Mouse (Mus musculus): Measurements from ENCODE around the gene Rpl10l. TPM values are rescaled to one million over a fixed set of nuclear protein-coding genes. Genes with fewer than 3 reads are reported as not detected.

Gene Rpl10l
- not detected in 2 replicates for polyA plus RNA-seq (2015; fragmentation: Nextera tagmentation; extraction: Ambion mirVana)

- Histone ChIP-seq H3K4me1 (replicated peaks; ENCODE audit: control insufficient read depth, insufficient read depth, low read length) (no peaks in the 10 kb centered on the region), H3K9me3 (ENCODE audit: control insufficient read depth, low read length) (no peaks in the 10 kb centered on the region), H3K27ac (ENCODE audit: low read length) (no peak within 1 kb of the TSS), H3K4me2 (ENCODE audit: low read length) (no peak within 1 kb of the TSS), H3K4me3 (replicated peaks; ENCODE audit: low read length) (no peak within 1 kb of the TSS), H3K9ac (replicated peaks; ENCODE audit: low read depth, low read length) (no peak within 1 kb of the TSS), H3K36me3 (ENCODE audit: control insufficient read depth, insufficient read depth) (no peaks in the 10 kb centered on the region), H3K27me3 (replicated peaks; ENCODE audit: control insufficient read depth, insufficient read depth, low read length) (no peaks in the 10 kb centered on the region)
- 98% methylated on average over 44 of the region's 44 CpGs for WGBS
- ATAC-seq: no peak
Measured at GRCm38 (mm10) chr12:66283991-66284622, at the start of gene Rpl10l. Gene Rpl10l, minus strand, starts transcription at chr12:66284401.

GRCm38 (mm10) chr12:66275890-66276289, 8.3 kb downstream of the Rpl10l start:
- Histone ChIP-seq H3K27ac (ENCODE audit: low read length) (no peak overlapping the region), H3K9ac (replicated peaks; ENCODE audit: low read depth, low read length) (no peak overlapping the region), H3K36me3 (ENCODE audit: control insufficient read depth, insufficient read depth) (no peaks in the 10 kb centered on the region), H3K27me3 (replicated peaks; ENCODE audit: control insufficient read depth, insufficient read depth, low read length) (no peaks in the 10 kb centered on the region), H3K4me3 (replicated peaks; ENCODE audit: low read length) (no peak overlapping the region), H3K9me3 (ENCODE audit: control insufficient read depth, low read length) (no peaks in the 10 kb centered on the region), H3K4me2 (ENCODE audit: low read length) (no peak overlapping the region), H3K4me1 (replicated peaks; ENCODE audit: control insufficient read depth, insufficient read depth, low read length) (no peaks in the 10 kb centered on the region)
- ATAC-seq: no peak
- 86% methylated on average over 3 of the region's 3 CpGs for WGBS

- Histone ChIP-seq H3K27ac (ENCODE audit: low read length) (no peak overlapping the region), H3K36me3 (ENCODE audit: control insufficient read depth, insufficient read depth) (no peaks in the 10 kb centered on the region), H3K9me3 (ENCODE audit: control insufficient read depth, low read length) (no peaks in the 10 kb centered on the region), H3K27me3 (replicated peaks; ENCODE audit: control insufficient read depth, insufficient read depth, low read length) (no peaks in the 10 kb centered on the region), H3K4me3 (replicated peaks; ENCODE audit: low read length) (no peak overlapping the region), H3K9ac (replicated peaks; ENCODE audit: low read depth, low read length) (no peak overlapping the region), H3K4me2 (ENCODE audit: low read length) (no peak overlapping the region), H3K4me1 (replicated peaks; ENCODE audit: control insufficient read depth, insufficient read depth, low read length) (no peaks in the 10 kb centered on the region)
- peak; percentile 36; the same call in 1 of the 2 replicates for ATAC-seq
- WGBS: 31% methylated on average over 6 of the region's 6 CpGs
Measured at GRCm38 (mm10) chr12:66245461-66246099, 38.6 kb downstream of the Rpl10l start.

GRCm38 (mm10) chr12:66234158-66234557, 50.0 kb downstream of the Rpl10l start:
- no peak overlapping the region for H3K4me3 ChIP-seq (replicated peaks; ENCODE audit: low read length)
- H3K9me3 ChIP-seq (ENCODE audit: control insufficient read depth, low read length): no peaks in the 10 kb centered on the region
- no peaks in the 10 kb centered on the region for H3K4me1 ChIP-seq (replicated peaks; ENCODE audit: control insufficient read depth, insufficient read depth, low read length)
- no peak for ATAC-seq
- no peak overlapping the region for H3K9ac ChIP-seq (replicated peaks; ENCODE audit: low read depth, low read length)
- WGBS: 84% methylated on average over 3 of the region's 3 CpGs
- H3K36me3 ChIP-seq (ENCODE audit: control insufficient read depth, insufficient read depth): no peaks in the 10 kb centered on the region
- no peak overlapping the region for H3K27ac ChIP-seq (ENCODE audit: low read length)
- H3K4me2 ChIP-seq (ENCODE audit: low read length): no peak overlapping the region
- H3K27me3 ChIP-seq (replicated peaks; ENCODE audit: control insufficient read depth, insufficient read depth, low read length): no peaks in the 10 kb centered on the region
